Mouse (Mus musculus) stomach, embryonic 15.5 days (tissue): ENCODE data around the gene H2-K1. TPM values are rescaled to one million over a fixed set of nuclear protein-coding genes. Genes with fewer than 3 reads are reported as not detected.

Source experiments
- ATAC-seq: fragments of 200-750 bp; cut with Nextera tagmentation; 2 replicates; pipeline ENCODE4 v1.8.0; 2017; ENCODE audit warnings: low read depth, moderate number of reproducible peaks, moderate TSS enrichment; ENCODE audit not compliant: insufficient read depth, low FRiP score
- H3K27ac ChIP-seq: fragments of 300-500 bp; sonication (generic); 2 replicates; pipeline ENCODE4 v1.5.1; 2015; ENCODE audit warnings: mild to moderate bottlenecking, inconsistent platforms
- H3K27me3 ChIP-seq: fragments of 300-500 bp; sonication (generic); replicated peaks from 2 replicates; pipeline ENCODE4 v1.6.1; 2015; ENCODE audit warnings: inconsistent platforms
- H3K36me3 ChIP-seq: fragments of 300-500 bp; sonication (generic); 2 replicates; pipeline ENCODE4 v1.6.1; 2015; ENCODE audit warnings: inconsistent platforms
- H3K4me1 ChIP-seq: fragments of 300-500 bp; sonication (generic); 2 replicates; pipeline ENCODE4 v1.6.1; 2015; ENCODE audit warnings: inconsistent platforms
- H3K4me2 ChIP-seq: fragments of 300-500 bp; sonication (generic); 2 replicates; pipeline ENCODE4 v1.6.1; 2015; ENCODE audit warnings: mild to moderate bottlenecking, inconsistent platforms
- H3K4me3 ChIP-seq: fragments of 300-500 bp; sonication (generic); replicated peaks from 2 replicates; pipeline ENCODE4 v1.5.1; 2015; ENCODE audit warnings: inconsistent platforms
- H3K9ac ChIP-seq: fragments of 300-500 bp; sonication (generic); 2 replicates; pipeline ENCODE4 v1.6.1; 2015; ENCODE audit warnings: inconsistent platforms
- H3K9me3 ChIP-seq: fragments of 300-500 bp; sonication (generic); 2 replicates; pipeline ENCODE4 v1.6.1; 2016; ENCODE audit warnings: inconsistent platforms
- WGBS: fragments of 180-500 bp; shearing (Covaris S2); methylation state at CpG from one replicate; pipeline ENCODE4 v1.1.7; 2015; 5-methylcytosine and 5-hydroxymethylcytosine counted together
- polyA plus RNA-seq: library from polyadenylated mRNA; unstranded; fragments of >200 nt; fragmentation: Nextera tagmentation; extraction: Ambion mirVana; gene quantifications from 2 replicates; pipeline ENCODE4 v1.2.1, GENCODE M21; 2015

H2-K1 gene
- polyA plus RNA-seq, 1 experiment from 2014 or later: 124 TPM

DNA sequence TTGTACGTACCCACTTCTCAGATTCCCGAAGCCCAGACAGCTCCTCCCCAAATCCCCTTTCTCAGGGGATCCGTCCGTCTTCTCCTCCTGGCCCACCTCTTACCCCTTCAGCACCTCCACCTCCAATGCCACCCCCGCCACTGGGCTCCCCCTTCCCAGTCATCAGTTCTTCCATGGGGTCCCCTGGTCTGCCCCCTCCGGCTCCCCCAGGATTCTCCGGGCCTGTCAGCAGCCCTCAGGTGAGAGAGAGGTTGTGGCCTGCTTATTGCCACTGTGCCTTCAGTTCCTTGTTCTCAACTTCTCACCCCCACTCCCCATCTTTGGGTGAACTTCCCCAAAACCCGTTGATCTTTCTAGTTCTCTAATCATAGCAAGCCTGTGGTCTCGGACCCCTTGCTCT, 32.7 kb upstream of the H2-K1 start:
- H3K9me3 ChIP-seq: no peaks in the 10 kb centered on the region
- H3K4me3 ChIP-seq: peak overlapping the region; percentile 79
- peaks cover 37% of the 10 kb centered on the region for H3K4me1 ChIP-seq
- peaks cover 40% of the 10 kb centered on the region for H3K36me3 ChIP-seq
- H3K9ac ChIP-seq: peak overlapping the region; percentile 94
- WGBS: 45% methylated on average over 9 of the region's 9 CpGs
- ATAC-seq: no peak
- H3K4me2 ChIP-seq: peak overlapping the region; percentile 81
- no peaks in the 10 kb centered on the region for H3K27me3 ChIP-seq
- H3K27ac ChIP-seq: peak overlapping the region; percentile 98

- Histone ChIP-seq H3K36me3 (peaks cover 34% of the 10 kb centered on the region), H3K9ac (peak overlapping the region; percentile 94), H3K4me3 (peak overlapping the region; percentile 79), H3K4me1 (peaks cover 40% of the 10 kb centered on the region), H3K9me3 (no peaks in the 10 kb centered on the region), H3K4me2 (peak overlapping the region; percentile 81), H3K27me3 (no peaks in the 10 kb centered on the region), H3K27ac (peak overlapping the region; percentile 98)
- under 1% methylated on average over 28 of the region's 48 CpGs for WGBS
- peak; percentile 5; the same call in 1 of the 2 replicates for ATAC-seq
Observed at GRCm38 (mm10) chr17:34032174-34032632, 32.1 kb upstream of the H2-K1 start.

GRCm38 (mm10) chr17:34031465-34032173, 31.5 kb upstream of the H2-K1 start, which contains the start of the genes Slc39a7 and Rxrb:
Slc39a7 (minus strand) TSS chr17:34031682.
Rxrb (plus strand) TSS chr17:34031812.
- ATAC-seq: peak; percentile 76
- peaks cover 46% of the 10 kb centered on the region for H3K4me1 ChIP-seq

DNA sequence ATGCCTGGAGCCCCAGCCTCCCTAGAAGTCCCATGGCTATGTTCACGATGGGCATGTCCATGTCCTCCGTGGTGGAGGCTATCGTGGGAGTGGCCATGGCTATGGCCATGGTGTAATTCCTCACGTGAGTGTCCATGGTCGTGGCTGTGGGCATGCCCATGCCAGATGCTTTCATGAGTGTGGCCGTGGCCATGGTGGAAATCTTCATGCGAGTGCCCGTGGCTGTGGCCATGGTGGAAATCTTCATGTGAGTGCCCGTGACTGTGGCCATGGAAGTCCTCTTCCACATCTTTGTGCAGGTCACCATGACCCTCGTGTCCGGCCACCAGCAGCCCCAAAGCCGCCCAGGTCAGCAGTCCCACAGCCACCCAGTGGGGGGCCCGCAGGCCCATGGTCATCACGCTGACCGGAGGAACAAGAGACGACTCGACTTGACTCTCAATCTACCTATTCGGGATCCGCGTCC, 30.7 kb upstream of the H2-K1 start:
- H3K4me1 ChIP-seq: peaks cover 53% of the 10 kb centered on the region
- peak overlapping the region; percentile 92 for H3K4me2 ChIP-seq
- H3K4me3 ChIP-seq: peak overlapping the region; percentile 79
- peaks cover 22% of the 10 kb centered on the region for H3K36me3 ChIP-seq
- no peak for ATAC-seq
- no peaks in the 10 kb centered on the region for H3K27me3 ChIP-seq
- peak overlapping the region; percentile 98 for H3K27ac ChIP-seq
- no peaks in the 10 kb centered on the region for H3K9me3 ChIP-seq
- WGBS: 3% methylated on average over 20 of the region's 20 CpGs
- peak overlapping the region; percentile 94 for H3K9ac ChIP-seq

More at GRCm38 (mm10) chr17:34031465-34032173, 31.5 kb upstream of the H2-K1 start, which contains the start of the genes Slc39a7 and Rxrb:
- peak within 1 kb of the TSS; percentile 98 for H3K27ac ChIP-seq
- H3K9ac ChIP-seq: peak within 1 kb of the TSS; percentile 94
- WGBS: under 1% methylated on average over 85 of the region's 88 CpGs
- no peaks in the 10 kb centered on the region for H3K27me3 ChIP-seq
- no peaks in the 10 kb centered on the region for H3K9me3 ChIP-seq
- peak within 1 kb of the TSS; percentile 79 for H3K4me3 ChIP-seq
- peaks cover 29% of the 10 kb centered on the region for H3K36me3 ChIP-seq
- peak within 1 kb of the TSS; percentile 92 for H3K4me2 ChIP-seq

- no peak overlapping the region for H3K27ac ChIP-seq
- WGBS: 75% methylated on average over 21 of the region's 21 CpGs
- ATAC-seq: no peak
- peak overlapping the region; percentile 79 for H3K4me3 ChIP-seq
- peak overlapping the region; percentile 11; the same call in 1 of the 2 replicates for H3K9ac ChIP-seq
- H3K4me2 ChIP-seq: peak overlapping the region; percentile 92
- peaks cover 61% of the 10 kb centered on the region for H3K4me1 ChIP-seq
- H3K36me3 ChIP-seq: peaks cover 15% of the 10 kb centered on the region
- H3K27me3 ChIP-seq: no peaks in the 10 kb centered on the region
- H3K9me3 ChIP-seq: no peaks in the 10 kb centered on the region
Observed at GRCm38 (mm10) chr17:34029890-34030595, 29.9 kb upstream of the H2-K1 start.

DNA sequence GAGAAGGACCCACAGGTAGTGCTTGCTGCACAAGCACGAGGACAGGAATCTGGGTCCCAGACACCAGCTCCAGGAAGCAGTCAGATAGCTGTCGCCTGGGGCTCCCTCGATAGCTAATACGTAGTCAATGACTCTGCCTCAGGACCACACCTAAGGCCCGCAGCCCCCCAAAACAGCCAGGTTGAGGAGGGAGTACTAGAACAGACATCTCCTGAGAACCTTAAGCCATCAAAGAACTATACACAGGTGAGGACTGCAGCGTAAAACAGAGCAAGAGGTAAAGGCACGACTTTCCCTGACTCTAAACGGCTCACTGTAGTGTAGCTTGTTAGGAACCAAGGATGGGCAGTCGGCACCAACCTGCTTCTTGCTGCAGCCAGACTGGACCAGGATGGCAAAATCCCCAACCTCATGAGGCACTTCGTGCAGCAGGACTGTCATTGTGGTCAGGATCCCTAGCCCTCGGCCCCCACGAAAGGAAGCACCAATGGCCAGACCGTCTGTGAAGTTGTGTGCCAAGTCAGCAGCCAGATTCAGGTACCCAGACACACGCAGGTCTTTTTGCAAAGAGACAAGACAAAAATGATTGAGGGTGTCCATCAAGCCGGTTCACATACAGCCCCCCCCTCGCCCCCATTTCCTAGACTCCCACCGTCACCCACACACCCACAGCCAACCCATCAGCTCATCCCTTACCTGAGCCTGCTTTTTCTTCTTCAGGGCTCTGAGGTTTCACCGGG, 29.2 kb upstream of the H2-K1 start:
- H3K9ac ChIP-seq: no peak overlapping the region
- H3K27me3 ChIP-seq: no peaks in the 10 kb centered on the region
- H3K4me1 ChIP-seq: peaks cover 61% of the 10 kb centered on the region
- peaks cover 15% of the 10 kb centered on the region for H3K36me3 ChIP-seq
- H3K4me3 ChIP-seq: no peak overlapping the region; the same call in 1 of the 2 replicates
- H3K9me3 ChIP-seq: no peaks in the 10 kb centered on the region
- no peak overlapping the region for H3K27ac ChIP-seq
- WGBS: 86% methylated on average over 18 of the region's 18 CpGs
- H3K4me2 ChIP-seq: peak overlapping the region; percentile 92
- no peak for ATAC-seq

DNA sequence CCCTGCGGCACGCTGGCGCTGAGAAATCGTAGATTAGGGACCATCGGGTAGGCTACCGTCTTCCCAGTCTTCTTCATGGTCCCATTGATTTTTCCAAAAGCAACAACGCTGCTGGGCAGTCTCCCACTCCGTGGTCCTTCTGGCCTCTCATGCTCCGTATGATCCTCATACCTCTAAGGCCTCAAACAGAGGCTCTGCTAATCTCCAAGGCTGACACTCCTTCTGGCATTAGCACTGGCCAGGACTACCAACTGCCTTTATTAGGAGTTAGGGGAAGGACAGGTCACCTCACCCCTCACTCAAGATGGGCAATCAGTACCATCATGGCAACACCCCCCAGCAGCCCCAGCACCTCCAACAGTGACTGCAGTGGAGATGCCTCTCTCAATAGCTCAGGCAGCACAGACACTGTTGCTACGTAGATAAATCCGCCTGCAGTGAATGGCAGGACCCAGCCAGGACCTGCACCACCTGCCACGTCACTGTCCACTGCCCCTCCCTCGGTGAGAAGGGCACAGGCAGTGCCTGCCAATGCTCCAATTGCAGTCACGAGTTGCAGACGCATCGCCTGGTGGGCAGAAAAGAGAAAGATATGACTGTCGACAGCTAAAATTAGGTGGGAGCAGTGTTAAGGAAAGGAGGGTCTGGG, 28.5 kb upstream of the H2-K1 start:
- H3K27me3 ChIP-seq: no peaks in the 10 kb centered on the region
- H3K9me3 ChIP-seq: no peaks in the 10 kb centered on the region
- no peak for ATAC-seq
- H3K4me2 ChIP-seq: peak overlapping the region; percentile 94; the same call in 1 of the 2 replicates
- 0 out of 2 replicates have a peak overlapping the region, but pooled peaks have one; percentile 12 for H3K27ac ChIP-seq
- H3K4me1 ChIP-seq: peaks cover 62% of the 10 kb centered on the region
- H3K4me3 ChIP-seq: peak overlapping the region; percentile 56
- H3K36me3 ChIP-seq: peaks cover 9% of the 10 kb centered on the region
- no peak overlapping the region for H3K9ac ChIP-seq
- 74% methylated on average over 17 of the region's 17 CpGs for WGBS

GRCm38 (mm10) chr17:34027656-34028223, 27.6 kb upstream of the H2-K1 start, which contains the start of gene H2-Ke6:
H2-Ke6 (minus strand) TSS chr17:34028060.
- peak within 1 kb of the TSS; percentile 94 for H3K4me2 ChIP-seq
- H3K9ac ChIP-seq: peak within 1 kb of the TSS; percentile 46
- H3K4me1 ChIP-seq: peaks cover 59% of the 10 kb centered on the region
- peak within 1 kb of the TSS; percentile 56 for H3K4me3 ChIP-seq
- under 1% methylated on average over 49 of the region's 49 CpGs for whole genome bisulfite sequencing
- H3K9me3 ChIP-seq: no peaks in the 10 kb centered on the region
- ATAC-seq: peak; percentile 80
- peaks cover 14% of the 10 kb centered on the region for H3K36me3 ChIP-seq
- no peaks in the 10 kb centered on the region for H3K27me3 ChIP-seq
- peak within 1 kb of the TSS; percentile 78 for H3K27ac ChIP-seq

DNA sequence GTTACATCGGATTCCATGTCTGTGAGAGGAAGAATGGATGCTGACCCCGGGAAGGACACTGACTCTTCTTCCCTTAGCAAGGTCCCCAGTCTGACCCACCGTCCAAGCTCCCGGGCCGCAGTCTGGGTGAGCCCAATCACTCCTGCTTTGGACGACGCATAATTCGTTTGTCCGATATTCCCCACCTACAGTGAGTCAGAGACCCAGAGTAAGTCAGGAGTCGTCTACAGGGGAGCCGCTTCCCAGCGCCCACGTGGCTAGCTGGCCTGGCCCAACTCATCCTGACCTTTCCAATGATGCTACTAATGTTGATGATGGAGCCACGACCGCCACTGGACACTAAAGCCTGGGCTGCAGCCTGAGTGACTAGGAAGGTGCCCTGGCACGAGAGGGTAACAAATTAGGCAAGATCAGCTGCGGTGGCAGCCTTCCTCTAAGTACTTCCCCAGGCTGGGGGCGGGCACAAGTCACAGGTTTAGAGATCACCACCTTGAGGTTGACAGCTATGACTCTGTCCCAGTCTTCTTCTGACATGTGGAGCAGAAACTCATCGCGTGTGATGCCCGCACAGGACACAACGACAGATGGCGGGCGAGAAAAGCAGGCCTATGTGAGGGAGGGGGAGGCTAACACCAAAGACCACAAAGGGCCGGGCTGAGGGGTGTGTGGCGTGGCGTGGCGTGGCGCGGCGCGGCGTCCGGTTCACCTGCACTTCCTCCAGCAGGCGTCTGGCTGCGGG, 26.9 kb upstream of the H2-K1 start:
- Histone ChIP-seq H3K4me3 (peak overlapping the region; percentile 56), H3K4me2 (peak overlapping the region; percentile 94), H3K36me3 (peaks cover 21% of the 10 kb centered on the region), H3K27me3 (no peaks in the 10 kb centered on the region), H3K27ac (peak overlapping the region; percentile 78), H3K9me3 (no peaks in the 10 kb centered on the region), H3K4me1 (peaks cover 57% of the 10 kb centered on the region), H3K9ac (peak overlapping the region; percentile 46)
- no peak for ATAC-seq
- WGBS: 11% methylated on average over 36 of the region's 36 CpGs

GRCm38 (mm10) chr17:34026221-34026620, 26.1 kb upstream of the H2-K1 start:
- Histone ChIP-seq H3K36me3 (peaks cover 28% of the 10 kb centered on the region), H3K4me1 (peaks cover 57% of the 10 kb centered on the region), H3K9ac (no peak overlapping the region)

More at GRCm38 (mm10) chr17:34026221-34026620, 26.1 kb upstream of the H2-K1 start:
- Histone ChIP-seq H3K27ac (no peak overlapping the region), H3K27me3 (no peaks in the 10 kb centered on the region), H3K4me2 (peak overlapping the region; percentile 94; the same call in 1 of the 2 replicates), H3K9me3 (no peaks in the 10 kb centered on the region), H3K4me3 (no peak overlapping the region)
- WGBS: 47% methylated on average over 2 of the region's 2 CpGs
- ATAC-seq: no peak
